Mouse (Mus musculus) B cell, adult 62 days (primary cell): ENCODE results near the gene Gm3488. TPM values are rescaled to one million over a fixed set of nuclear protein-coding genes. Genes with fewer than 3 reads are reported as not detected.

Experiments
- total RNA-seq: library from RNA; stranded (reverse); gene quantifications from 4 replicates; pipeline ENCODE4 v1.2.4, GENCODE M21; 2023

Gene Gm3488
- total RNA-seq, result not detected in 4 replicates

GRCm38 (mm10) chr14:5501374-5501773, at the start of gene Gm3488:
Gene Gm3488 (plus strand): TSS chr14:5501674.

GRCm38 (mm10) chr14:5455367-5455766, 46.1 kb upstream of the Gm3488 start, which contains the start of gene Gm3194:
Gene Gm3194 (minus strand): TSS chr14:5455467.

GRCm38 (mm10) chr14:5477730-5478129, 23.7 kb upstream of the Gm3488 start, which contains the start of gene Gm8246:
Gene Gm8246 (minus strand): TSS chr14:5477830.

GRCm38 (mm10) chr14:5483907-5484306, 17.6 kb upstream of the Gm3488 start, which contains the start of gene Gm3187:
Gene Gm3187 (plus strand): TSS chr14:5484207.

GRCm38 (mm10) chr14:5538196-5538595, 36.7 kb downstream of the Gm3488 start, which contains the start of gene Gm3532:
Gene Gm3532 (plus strand): TSS chr14:5538496.

Other genes with a start within 250 kb of the Gm3488 start
- gene Gm3526, start 241.1 kb upstream of the Gm3488 start, total RNA-seq, result not detected in 4 replicates
- gene Gm3542, start 166.7 kb upstream of the Gm3488 start, total RNA-seq, result not detected in 4 replicates
- gene Gm3500, start 112.6 kb upstream of the Gm3488 start, total RNA-seq, result not detected in 4 replicates
- gene Gm3194, start 46.2 kb upstream of the Gm3488 start, total RNA-seq, result not detected in 4 replicates
- gene Gm8246, start 23.8 kb upstream of the Gm3488 start, total RNA-seq, result not detected in 4 replicates
- not detected in 4 replicates for gene Gm3187, start 17.5 kb upstream of the Gm3488 start, total RNA-seq
- gene Gm3532, start 36.8 kb downstream of the Gm3488 start, total RNA-seq, result not detected in 4 replicates
- not detected in 4 replicates for gene Gm8265, start 131.4 kb downstream of the Gm3488 start, total RNA-seq
- not detected in 4 replicates for gene Gm9603, start 185.8 kb downstream of the Gm3488 start, total RNA-seq
- gene Gm3373, start 239.9 kb downstream of the Gm3488 start, total RNA-seq, result not detected in 4 replicates